Mouse (Mus musculus) 3T3-L1 (cell line): ENCODE measurements at regions not wholly inside any gene's neighbourhood (a gene's known extent, or its start where the extent isn't known, plus 50 kb on each side); places are given as distances from the start of the nearest gene placed in this dataset.
"Not testable (repeated sequence)": the region's sequence is repeated elsewhere in the genome, so short reads cannot be mapped to it uniquely, and the experiment has no call there.

Experiments used
- DNase-seq: peaks from one replicate; pipeline ENCODE4 v3.0.0-alpha.2; 2015; ENCODE audit warnings: low read depth, low spot score

GRCm38 (mm10) chr14:84157412-84157811 is 286.0 kb upstream of the Pcdh17 start:
- DNase-seq: no peak

GRCm38 (mm10) chr14:84175446-84175845 is 267.9 kb upstream of the Pcdh17 start:
- no peak for DNase-seq

GRCm38 (mm10) chr14:84210949-84211348 is 232.4 kb upstream of the Pcdh17 start:
- DNase-seq: no peak

- DNase-seq: no peak
Observed at GRCm38 (mm10) chr14:84222996-84223395, 220.4 kb upstream of the Pcdh17 start.

GRCm38 (mm10) chr14:84223924-84224323 is 219.4 kb upstream of the Pcdh17 start:
- no peak for DNase-seq

GRCm38 (mm10) chr14:84248006-84248405 is 195.4 kb upstream of the Pcdh17 start:
- DNase-seq: not testable (repeated sequence)

GRCm38 (mm10) chr14:84252583-84252982 is 190.8 kb upstream of the Pcdh17 start:
- DNase-seq: no peak

GRCm38 (mm10) chr14:84257671-84258070 is 185.7 kb upstream of the Pcdh17 start:
- peak; percentile 5 for DNase-seq

GRCm38 (mm10) chr14:84258633-84259032 is 184.7 kb upstream of the Pcdh17 start:
- no peak for DNase-seq

- no peak for DNase-seq
Observed at GRCm38 (mm10) chr14:84263936-84264335, 179.4 kb upstream of the Pcdh17 start.

GRCm38 (mm10) chr14:84266217-84266616 is 177.1 kb upstream of the Pcdh17 start:
- DNase-seq: no peak

- no peak for DNase-seq
Observed at GRCm38 (mm10) chr14:84283440-84284203, 159.7 kb upstream of the Pcdh17 start.

GRCm38 (mm10) chr14:84320738-84321137 is 122.6 kb upstream of the Pcdh17 start:
- DNase-seq: no peak

- no peak for DNase-seq
Observed at GRCm38 (mm10) chr14:84339604-84340003, 103.8 kb upstream of the Pcdh17 start.
